Mouse (Mus musculus) hindbrain, postnatal 0 days (tissue): ENCODE measurements around the gene Nol10. TPM values are rescaled to one million over a fixed set of nuclear protein-coding genes. Genes with fewer than 3 reads are reported as not detected.

Source experiments
- ATAC-seq: fragments of 200-750 bp; cut with Nextera tagmentation; 2 replicates; pipeline ENCODE4 v1.8.0; 2017; ENCODE audit warnings: mild to moderate bottlenecking, moderate TSS enrichment, moderate library complexity
- DNase-seq: peaks from one replicate; pipeline ENCODE4 v3.0.0-alpha.2; 2015; ENCODE audit warnings: low spot score
- H3K27ac ChIP-seq: fragments of 300-500 bp; sonication (generic); 2 replicates; pipeline ENCODE4 v1.5.1; 2014; ENCODE audit warnings: mild to moderate bottlenecking
- H3K27me3 ChIP-seq: fragments of 300-500 bp; sonication (generic); 2 replicates; pipeline ENCODE4 v1.6.1; 2014; ENCODE audit warnings: low read length, mixed read lengths; ENCODE audit not compliant: insufficient read depth
- H3K36me3 ChIP-seq: fragments of 300-500 bp; sonication (generic); 2 replicates; pipeline ENCODE4 v1.6.1; 2014; ENCODE audit warnings: low read length, mixed read lengths; ENCODE audit not compliant: insufficient read depth
- H3K4me1 ChIP-seq: fragments of 300-500 bp; sonication (generic); 2 replicates; pipeline ENCODE4 v1.6.1; 2014; ENCODE audit warnings: antibody characterized with exemption, low read length, mixed read lengths; ENCODE audit not compliant: insufficient read depth
- H3K4me2 ChIP-seq: fragments of 300-500 bp; sonication (generic); 2 replicates; pipeline ENCODE4 v1.6.1; 2014; ENCODE audit warnings: low read depth, mild to moderate bottlenecking, low read length, moderate library complexity, mixed read lengths
- H3K4me3 ChIP-seq: fragments of 300-500 bp; sonication (generic); 2 replicates; pipeline ENCODE4 v1.5.1; 2014; ENCODE audit warnings: low read length
- H3K9ac ChIP-seq: fragments of 300-500 bp; sonication (generic); replicated peaks from 2 replicates; pipeline ENCODE4 v1.6.1; 2014; ENCODE audit warnings: mild to moderate bottlenecking, low read length, moderate library complexity, mixed read lengths
- H3K9me3 ChIP-seq: fragments of 300-500 bp; sonication (generic); 2 replicates; pipeline ENCODE4 v1.6.1; 2016; ENCODE audit warnings: low read length, mixed read lengths
- CTCF ChIP-seq: IDR thresholded peaks from 2 replicates; pipeline ENCODE4 v1.5.1; 2016; ENCODE audit warnings: antibody characterized with exemption, control low read depth, low read depth
- WGBS: fragments of 180-500 bp; shearing (Covaris S2); extraction: QIAGEN DNeasy Blood & Tissue Kit; methylation state at CpG from one replicate; pipeline ENCODE4 v1.1.7; 2014; 5-methylcytosine and 5-hydroxymethylcytosine counted together
- microRNA-seq, 2 experiments: library from miRNA; unstranded; fragments of <30 nt; microRNA quantifications; one replicate each; pipeline ENCODE4; 2016
- polyA plus RNA-seq: library from polyadenylated mRNA; unstranded; fragments of >200 nt; fragmentation: Nextera tagmentation; extraction: Ambion mirVana; gene quantifications from 2 replicates; pipeline ENCODE4 v1.2.1, GENCODE M21; 2015
- total RNA-seq: library from RNA; depleted of rRNA; stranded (reverse); fragments of >200 nt; gene quantifications from 2 replicates; pipeline ENCODE4 v1.2.3, GENCODE M21; 2014; rRNA removed

Nol10 gene
- total and polyA plus RNA-seq, 2 experiments from 2014 or later: 7.1 to 12.0 TPM

DNA sequence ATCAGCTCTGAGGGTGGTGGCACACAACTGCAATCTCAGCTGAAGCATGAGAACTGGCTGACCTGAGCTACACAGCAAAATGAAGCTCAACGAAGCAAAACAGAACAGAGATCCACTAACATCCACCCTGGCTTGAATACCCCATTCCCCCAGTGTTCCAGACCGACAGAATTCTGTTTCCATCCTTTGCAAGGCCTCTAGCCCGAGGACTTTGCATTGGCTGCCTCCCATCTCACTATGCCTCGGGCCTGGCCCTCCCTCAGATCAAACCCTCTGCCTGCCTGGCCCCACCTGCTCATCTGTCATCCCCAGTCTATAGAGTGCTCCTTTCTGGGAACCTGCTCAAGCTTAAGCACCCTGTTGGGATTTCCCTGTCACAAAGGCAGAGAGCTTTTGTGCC, 126.4 kb downstream of the Nol10 start:
- no peaks in the 10 kb centered on the region for H3K36me3 ChIP-seq
- no peak overlapping the region for H3K9ac ChIP-seq
- no peak for TF ChIP-seq CTCF
- no peak overlapping the region for H3K4me3 ChIP-seq
- DNase-seq (no peak), ATAC-seq (no peak)
- 55% methylated on average over 4 of the region's 4 CpGs for WGBS
- H3K9me3 ChIP-seq: no peaks in the 10 kb centered on the region
- no peak overlapping the region for H3K27ac ChIP-seq
- H3K4me2 ChIP-seq: no peak overlapping the region
- no peaks in the 10 kb centered on the region for H3K27me3 ChIP-seq
- H3K4me1 ChIP-seq: no peaks in the 10 kb centered on the region

DNA sequence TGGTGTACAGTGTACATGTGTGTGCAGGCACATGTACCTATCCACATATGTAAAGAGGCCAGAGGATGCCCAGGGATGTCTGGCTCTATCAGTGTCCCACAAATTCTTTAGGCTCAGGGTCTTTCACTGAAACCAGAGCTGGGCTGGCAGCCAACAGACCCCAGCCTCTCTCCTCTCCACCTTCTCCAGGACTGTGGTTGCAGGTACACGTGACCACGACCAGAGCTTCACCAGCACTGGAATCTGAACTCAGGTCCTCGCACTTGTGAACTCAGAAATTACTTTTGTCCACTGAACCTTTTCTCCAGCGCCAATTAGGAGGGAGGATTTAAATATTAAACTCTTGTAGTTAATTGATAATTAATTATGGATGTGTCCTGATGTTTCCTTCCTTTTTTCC, 126.9 kb downstream of the Nol10 start:
- Histone ChIP-seq H3K9me3 (no peaks in the 10 kb centered on the region), H3K27ac (no peak overlapping the region), H3K9ac (no peak overlapping the region), H3K4me1 (no peaks in the 10 kb centered on the region), H3K4me3 (no peak overlapping the region), H3K36me3 (no peaks in the 10 kb centered on the region), H3K4me2 (no peak overlapping the region), H3K27me3 (no peaks in the 10 kb centered on the region)
- ATAC-seq: no peak
- no peak for TF ChIP-seq CTCF
- 83% methylated on average over 4 of the region's 4 CpGs for WGBS
- DNase-seq: no peak

DNA sequence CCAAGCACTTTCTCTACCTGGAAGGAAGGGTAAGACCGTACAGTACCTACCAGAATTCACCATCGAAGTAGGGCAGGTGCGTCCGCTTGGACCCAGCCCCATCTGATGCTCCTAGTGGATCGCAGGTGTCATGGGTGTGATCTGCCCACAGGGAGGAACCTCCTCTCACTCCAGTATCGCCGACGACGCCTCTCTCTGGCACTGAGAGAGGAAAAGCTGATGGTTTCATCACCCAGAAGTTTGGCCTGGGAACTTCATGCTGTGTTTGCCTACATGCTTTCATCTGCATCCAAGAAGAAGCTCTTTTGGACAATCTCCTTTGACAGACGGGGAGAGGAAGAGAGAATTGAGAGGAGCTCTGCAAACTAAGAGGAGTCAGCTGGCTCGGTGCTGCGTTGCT, 129.9 kb downstream of the Nol10 start:
- Histone ChIP-seq H3K4me3 (no peak overlapping the region), H3K4me1 (no peaks in the 10 kb centered on the region), H3K27me3 (no peaks in the 10 kb centered on the region), H3K36me3 (no peaks in the 10 kb centered on the region), H3K4me2 (no peak overlapping the region), H3K9me3 (no peaks in the 10 kb centered on the region), H3K27ac (no peak overlapping the region), H3K9ac (no peak overlapping the region)
- no peak for TF ChIP-seq CTCF
- ATAC-seq (no peak), DNase-seq (no peak)
- WGBS: 81% methylated on average over 12 of the region's 12 CpGs

DNA sequence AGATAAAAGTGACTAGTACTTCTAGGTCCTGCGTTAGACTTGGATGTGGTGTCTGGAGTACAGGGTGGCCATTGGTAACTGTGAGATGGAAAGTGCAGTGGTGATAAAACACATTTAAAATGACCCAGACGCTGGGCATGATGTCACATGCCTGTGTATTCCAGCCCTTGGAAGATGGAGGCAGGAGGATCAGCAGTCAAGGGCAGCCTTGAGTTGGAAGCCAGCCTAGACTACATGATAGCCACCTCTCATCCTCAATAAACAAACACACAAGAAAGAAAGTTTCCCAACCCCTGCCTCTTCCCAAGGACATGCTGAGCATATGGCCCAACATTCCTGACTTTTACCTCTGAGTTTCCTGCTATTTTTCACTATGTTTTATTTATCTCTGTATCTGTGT, 130.6 kb downstream of the Nol10 start:
- ATAC-seq (no peak), DNase-seq (no peak)
- H3K4me1 ChIP-seq: no peaks in the 10 kb centered on the region
- H3K9me3 ChIP-seq: no peaks in the 10 kb centered on the region
- no peak overlapping the region for H3K4me3 ChIP-seq
- no peak overlapping the region for H3K9ac ChIP-seq
- H3K4me2 ChIP-seq: no peak overlapping the region
- no peak overlapping the region for H3K27ac ChIP-seq
- no peak for TF ChIP-seq CTCF
- 92% methylated on average over 2 of the region's 2 CpGs for WGBS
- no peaks in the 10 kb centered on the region for H3K27me3 ChIP-seq
- no peaks in the 10 kb centered on the region for H3K36me3 ChIP-seq

Small RNA genes within 50 kb of the gene (microRNA-seq; reads per million reads assigned to microRNA genes)
- 10.8 to 12.2 reads per million in 2 experiments for gene Mir3066

Other genes starting within 250 kb of the Nol10 start
- 8.9 and 10.5 TPM in 2 replicates for gene Kcnf1, start 171.6 kb upstream of the Nol10 start, total RNA-seq
- gene Kcnf1, start 171.6 kb upstream of the Nol10 start, polyA plus RNA-seq: 3.0 and 3.3 TPM in 2 replicates
- 76.3 and 99.2 TPM in 2 replicates for gene Pdia6, start 81.9 kb upstream of the Nol10 start, total RNA-seq
- 194 and 201 TPM in 2 replicates for gene Pdia6, start 81.9 kb upstream of the Nol10 start, polyA plus RNA-seq
- gene Atp6v1c2, start 19.1 kb upstream of the Nol10 start, total RNA-seq: 0.52 TPM in 1 of 2 replicates, not detected in the other
- gene Atp6v1c2, start 19.1 kb upstream of the Nol10 start, polyA plus RNA-seq: 0.86 and 1.1 TPM in 2 replicates
- gene Odc1, start 196.3 kb downstream of the Nol10 start, total RNA-seq: 193 and 214 TPM in 2 replicates
- gene Odc1, start 196.3 kb downstream of the Nol10 start, polyA plus RNA-seq: 119 and 122 TPM in 2 replicates